Mouse (Mus musculus): Measurements from ENCODE around the gene Dhx35. TPM values are rescaled to one million over a fixed set of nuclear protein-coding genes. Genes with fewer than 3 reads are reported as not detected.

Dhx35 gene
- polyA plus RNA-seq, 1 experiment from 2014 or later: 14.2 TPM

DNA sequence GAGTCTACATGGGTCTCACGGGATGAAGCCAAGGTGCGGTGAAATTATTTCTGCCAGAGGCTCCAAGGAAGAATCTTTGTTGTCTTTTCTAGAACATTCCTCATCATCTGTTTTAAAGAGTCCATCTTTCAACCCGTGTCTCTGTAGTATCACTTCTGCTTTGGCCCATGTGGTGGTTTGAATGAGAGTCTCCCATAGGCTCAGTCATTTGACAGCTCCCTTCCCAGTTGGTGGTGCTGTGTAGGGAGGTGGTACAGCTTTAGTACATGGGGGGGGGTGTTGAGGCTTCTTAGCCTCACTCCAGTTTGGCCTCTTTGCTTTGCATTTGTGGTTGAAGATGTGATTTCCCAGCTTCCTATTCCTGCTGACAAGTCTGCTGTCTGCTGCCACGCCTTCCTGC, 96.7 kb downstream of the Dhx35 start:
- 87% methylated on average over 4 of the region's 4 CpGs for WGBS
- no peak overlapping the region for H3K4me3 ChIP-seq (ENCODE audit: control insufficient read depth in 1 of 2, insufficient read depth in 1 of 2, low read depth in 1 of 2, low read length in 2 of 2)
- no peak overlapping the region for H3K9ac ChIP-seq (ENCODE audit: low read length)
- no peak overlapping the region for H3K4me2 ChIP-seq (ENCODE audit: low read length)
- no peaks in the 10 kb centered on the region for H3K36me3 ChIP-seq (ENCODE audit: control insufficient read depth, insufficient read depth, low read length)
- peaks cover 0 to 2% of the 10 kb centered on the region in 2 experiments; a peak in 2 of 4 replicates for H3K4me1 ChIP-seq (ENCODE audit: control insufficient read depth in 2 of 2, insufficient read depth in 2 of 2, low read length in 2 of 2)
- ATAC-seq (ENCODE audit: insufficient number of reproducible peaks, insufficient read depth, low FRiP score, low read depth): no peak
- no peaks in the 10 kb centered on the region for H3K9me3 ChIP-seq (ENCODE audit: control insufficient read depth, low read length)
- H3K27me3 ChIP-seq (ENCODE audit: control insufficient read depth, insufficient read depth, low read length): no peaks in the 10 kb centered on the region
- no peak overlapping the region for H3K27ac ChIP-seq (replicated peaks in 1 of 2; ENCODE audit: control insufficient read depth in 1 of 2, insufficient read depth in 1 of 2, low read depth in 2 of 2, low read length in 2 of 2)

DNA sequence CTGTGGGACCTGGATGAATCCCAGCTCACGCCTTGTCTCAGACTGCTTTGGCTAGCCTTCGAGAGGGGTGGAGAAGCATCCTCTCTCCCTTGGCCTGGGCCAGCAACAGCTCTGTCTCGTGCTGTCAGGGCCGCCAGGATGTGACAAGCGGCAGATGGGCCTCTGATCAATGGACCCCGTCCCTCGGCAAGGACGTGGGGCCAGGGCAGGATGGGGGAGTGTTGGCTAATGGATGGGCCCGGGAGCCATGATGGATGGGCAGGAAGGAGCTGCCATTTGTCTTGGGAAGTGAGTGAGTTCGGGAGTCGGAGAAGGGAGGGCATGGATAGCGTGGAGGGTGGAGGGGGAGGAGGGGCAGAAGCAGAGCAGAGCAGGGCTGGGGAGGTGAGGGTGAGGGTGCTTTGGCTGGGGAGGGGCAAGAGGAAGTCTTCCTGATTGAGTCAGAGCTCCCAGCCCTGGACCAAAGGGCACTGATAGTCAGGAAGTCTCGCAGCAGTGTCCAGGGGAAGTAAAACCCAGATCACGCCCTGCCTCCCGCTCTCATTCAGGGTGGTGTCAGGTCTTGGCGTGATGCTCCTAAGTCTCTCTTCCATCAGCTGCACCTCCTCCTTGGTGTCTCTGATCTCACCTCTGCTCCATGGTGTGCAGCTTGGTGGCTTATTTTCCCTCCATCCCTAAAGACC, 98.7 kb downstream of the Dhx35 start:
- no peak overlapping the region for H3K4me2 ChIP-seq (ENCODE audit: low read length)
- H3K9ac ChIP-seq (ENCODE audit: low read length): no peak overlapping the region
- WGBS: 43% methylated on average over 16 of the region's 16 CpGs
- H3K36me3 ChIP-seq (ENCODE audit: control insufficient read depth, insufficient read depth, low read length): no peaks in the 10 kb centered on the region
- ATAC-seq (ENCODE audit: insufficient number of reproducible peaks, insufficient read depth, low FRiP score, low read depth): 0 out of 2 replicates have a peak, but pooled peaks have one; percentile 21
- H3K4me1 ChIP-seq (ENCODE audit: control insufficient read depth in 2 of 2, insufficient read depth in 2 of 2, low read length in 2 of 2): peaks cover 0 to 2% of the 10 kb centered on the region in 2 experiments; a peak in 2 of 4 replicates
- no peak overlapping the region for H3K27ac ChIP-seq (replicated peaks in 1 of 2; ENCODE audit: control insufficient read depth in 1 of 2, insufficient read depth in 1 of 2, low read depth in 2 of 2, low read length in 2 of 2)
- H3K4me3 ChIP-seq (ENCODE audit: control insufficient read depth in 1 of 2, insufficient read depth in 1 of 2, low read depth in 1 of 2, low read length in 2 of 2): no peak overlapping the region
- H3K9me3 ChIP-seq (ENCODE audit: control insufficient read depth, low read length): no peaks in the 10 kb centered on the region
- H3K27me3 ChIP-seq (ENCODE audit: control insufficient read depth, insufficient read depth, low read length): no peaks in the 10 kb centered on the region

- Histone ChIP-seq H3K36me3 (ENCODE audit: control insufficient read depth, insufficient read depth, low read length) (no peaks in the 10 kb centered on the region), H3K27me3 (ENCODE audit: control insufficient read depth, insufficient read depth, low read length) (0 out of 2 replicates have a peak, but pooled peaks cover 3% of the 10 kb centered on the region), H3K4me1 (ENCODE audit: control insufficient read depth in 2 of 2, insufficient read depth in 2 of 2, low read length in 2 of 2) (no peaks in the 10 kb centered on the region), H3K27ac (replicated peaks in 1 of 2; ENCODE audit: control insufficient read depth in 1 of 2, insufficient read depth in 1 of 2, low read depth in 2 of 2, low read length in 2 of 2) (no peak overlapping the region), H3K4me3 (ENCODE audit: control insufficient read depth in 1 of 2, insufficient read depth in 1 of 2, low read depth in 1 of 2, low read length in 2 of 2) (no peak overlapping the region), H3K4me2 (ENCODE audit: low read length) (no peak overlapping the region), H3K9ac (ENCODE audit: low read length) (no peak overlapping the region), H3K9me3 (ENCODE audit: control insufficient read depth, low read length) (no peaks in the 10 kb centered on the region)
- 68% methylated on average over 13 of the region's 13 CpGs for WGBS
- ATAC-seq (ENCODE audit: insufficient number of reproducible peaks, insufficient read depth, low FRiP score, low read depth): no peak
These were observed 104.0 kb downstream of the Dhx35 start for GRCm38 (mm10) chr2:158898469-158899196.

Other genes with a start within 250 kb of the Dhx35 start
- gene Slc32a1, start 184.0 kb upstream of the Dhx35 start, polyA plus RNA-seq (2014; fragmentation: Nextera tagmentation; extraction: Ambion mirVana): not detected in 2 replicates
- gene Actr5, start 169.9 kb upstream of the Dhx35 start, polyA plus RNA-seq (2014; fragmentation: Nextera tagmentation; extraction: Ambion mirVana): 7.9 and 8.6 TPM in 2 replicates
- 4.7 and 6.0 TPM in 2 replicates for gene Ppp1r16b, start 129.4 kb upstream of the Dhx35 start, polyA plus RNA-seq (2014; fragmentation: Nextera tagmentation; extraction: Ambion mirVana)
- 56.2 and 58.5 TPM in 2 replicates for gene Fam83d, start 26.7 kb upstream of the Dhx35 start, polyA plus RNA-seq (2014; fragmentation: Nextera tagmentation; extraction: Ambion mirVana)